Mouse (Mus musculus): ENCODE measurements at regions not wholly inside any gene's neighbourhood (a gene's known extent, or its start where the extent isn't known, plus 50 kb on each side); places are given as distances from the start of the nearest gene placed in this dataset.

- WGBS, result 46% methylated on average over 4 of the region's 4 CpGs
Observed at GRCm38 (mm10) chr12:70752911-70753290, 72.4 kb upstream of the Frmd6 start.

GRCm38 (mm10) chr12:70753458-70753857, 71.9 kb upstream of the Frmd6 start:
- no peak overlapping the region for H3K27ac ChIP-seq (ENCODE audit: control insufficient read depth, insufficient read depth, low read depth, low read length, poor library complexity)
- no peak overlapping the region for H3K4me3 ChIP-seq (replicated peaks; ENCODE audit: control insufficient read depth, low read depth, low read length)
- H3K4me1 ChIP-seq (ENCODE audit: control insufficient read depth, insufficient read depth, low read length), result no peaks in the 10 kb centered on the region
- 84% methylated on average over 3 of the region's 3 CpGs for WGBS
- TF ChIP-seq CTCF (IDR thresholded peaks at IDR 0.05; ENCODE audit: control insufficient read depth, insufficient read depth, low read length) (no peak), POLR2A (IDR thresholded peaks at IDR 0.05; ENCODE audit: borderline replicate concordance, control insufficient read depth, low read depth, low read length) (no peak)

More at GRCm38 (mm10) chr12:70752911-70753290, 72.4 kb upstream of the Frmd6 start:
- no peak for TF ChIP-seq CTCF (IDR thresholded peaks at IDR 0.05; ENCODE audit: control insufficient read depth, insufficient read depth, low read length)
- no peak for TF ChIP-seq POLR2A (IDR thresholded peaks at IDR 0.05; ENCODE audit: borderline replicate concordance, control insufficient read depth, low read depth, low read length)
- no peak overlapping the region for H3K4me3 ChIP-seq (replicated peaks; ENCODE audit: control insufficient read depth, low read depth, low read length)
- no peak overlapping the region for H3K27ac ChIP-seq (ENCODE audit: control insufficient read depth, insufficient read depth, low read depth, low read length, poor library complexity)
- no peaks in the 10 kb centered on the region for H3K4me1 ChIP-seq (ENCODE audit: control insufficient read depth, insufficient read depth, low read length)

GRCm38 (mm10) chr12:70758080-70758479, 67.2 kb upstream of the Frmd6 start:
- Histone ChIP-seq H3K27ac (ENCODE audit: control insufficient read depth, insufficient read depth, low read depth, low read length, poor library complexity) (no peak overlapping the region), H3K4me3 (replicated peaks; ENCODE audit: control insufficient read depth, low read depth, low read length) (no peak overlapping the region), H3K4me1 (ENCODE audit: control insufficient read depth, insufficient read depth, low read length) (no peaks in the 10 kb centered on the region)
- TF ChIP-seq CTCF (IDR thresholded peaks at IDR 0.05; ENCODE audit: control insufficient read depth, insufficient read depth, low read length) (no peak), POLR2A (IDR thresholded peaks at IDR 0.05; ENCODE audit: borderline replicate concordance, control insufficient read depth, low read depth, low read length) (no peak)
- 87% methylated on average over 6 of the region's 6 CpGs for WGBS

- WGBS, result 88% methylated on average over 12 of the region's 12 CpGs
- no peak for TF ChIP-seq CTCF (IDR thresholded peaks at IDR 0.05; ENCODE audit: control insufficient read depth, insufficient read depth, low read length)
- Histone ChIP-seq H3K4me3 (replicated peaks; ENCODE audit: control insufficient read depth, low read depth, low read length) (no peak overlapping the region), H3K27ac (ENCODE audit: control insufficient read depth, insufficient read depth, low read depth, low read length, poor library complexity) (no peak overlapping the region), H3K4me1 (ENCODE audit: control insufficient read depth, insufficient read depth, low read length) (no peaks in the 10 kb centered on the region)
Observed at GRCm38 (mm10) chr12:70763542-70763941, 61.8 kb upstream of the Frmd6 start.

- no peak for TF ChIP-seq CTCF (IDR thresholded peaks at IDR 0.05; ENCODE audit: control insufficient read depth, insufficient read depth, low read length)
- TF ChIP-seq POLR2A (IDR thresholded peaks at IDR 0.05; ENCODE audit: borderline replicate concordance, control insufficient read depth, low read depth, low read length), result no peak
- H3K4me3 ChIP-seq (replicated peaks; ENCODE audit: control insufficient read depth, low read depth, low read length), result no peak overlapping the region
- 86% methylated on average over 4 of the region's 4 CpGs for WGBS
- H3K4me1 ChIP-seq (ENCODE audit: control insufficient read depth, insufficient read depth, low read length), result no peaks in the 10 kb centered on the region
- H3K27ac ChIP-seq (ENCODE audit: control insufficient read depth, insufficient read depth, low read depth, low read length, poor library complexity), result no peak overlapping the region
Observed at GRCm38 (mm10) chr12:70766319-70766718, 59.0 kb upstream of the Frmd6 start.

GRCm38 (mm10) chr12:70767959-70768358, 57.4 kb upstream of the Frmd6 start:
- 0 out of 2 replicates have a peak, but pooled peaks have one; percentile 6 for TF ChIP-seq CTCF (IDR thresholded peaks at IDR 0.05; ENCODE audit: control insufficient read depth, insufficient read depth, low read length)
- TF ChIP-seq POLR2A (IDR thresholded peaks at IDR 0.05; ENCODE audit: borderline replicate concordance, control insufficient read depth, low read depth, low read length), result no peak
- H3K4me3 ChIP-seq (replicated peaks; ENCODE audit: control insufficient read depth, low read depth, low read length), result no peak overlapping the region
- no peak overlapping the region for H3K27ac ChIP-seq (ENCODE audit: control insufficient read depth, insufficient read depth, low read depth, low read length, poor library complexity)
- H3K4me1 ChIP-seq (ENCODE audit: control insufficient read depth, insufficient read depth, low read length), result no peaks in the 10 kb centered on the region
- WGBS, result 22% methylated on average over 4 of the region's 4 CpGs

DNA sequence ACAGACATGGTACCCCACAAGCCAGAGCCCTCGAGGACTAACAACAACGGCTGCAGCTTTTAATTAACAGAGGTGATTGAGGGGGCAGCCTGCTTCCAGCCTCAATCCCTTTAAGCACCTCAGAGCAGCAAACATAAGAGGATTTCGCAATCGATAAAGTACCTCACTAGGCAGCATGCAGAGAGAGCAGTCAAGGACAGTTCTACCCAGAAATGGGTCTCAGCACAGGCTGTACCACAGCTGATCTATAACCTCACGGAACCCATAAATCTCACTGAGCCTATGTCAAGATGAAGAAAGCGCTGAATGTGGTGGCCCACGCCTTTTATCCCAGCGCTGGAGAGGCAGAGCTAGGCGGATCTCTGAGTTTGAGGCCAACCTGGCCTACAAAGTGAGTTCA, 56.6 kb upstream of the Frmd6 start:
- TF ChIP-seq POLR2A (IDR thresholded peaks at IDR 0.05; ENCODE audit: borderline replicate concordance, control insufficient read depth, low read depth, low read length), result no peak
- no peak for TF ChIP-seq CTCF (IDR thresholded peaks at IDR 0.05; ENCODE audit: control insufficient read depth, insufficient read depth, low read length)
- WGBS, result 75% methylated on average over 9 of the region's 9 CpGs
- H3K27ac ChIP-seq (ENCODE audit: control insufficient read depth, insufficient read depth, low read depth, low read length, poor library complexity), result no peak overlapping the region

DNA sequence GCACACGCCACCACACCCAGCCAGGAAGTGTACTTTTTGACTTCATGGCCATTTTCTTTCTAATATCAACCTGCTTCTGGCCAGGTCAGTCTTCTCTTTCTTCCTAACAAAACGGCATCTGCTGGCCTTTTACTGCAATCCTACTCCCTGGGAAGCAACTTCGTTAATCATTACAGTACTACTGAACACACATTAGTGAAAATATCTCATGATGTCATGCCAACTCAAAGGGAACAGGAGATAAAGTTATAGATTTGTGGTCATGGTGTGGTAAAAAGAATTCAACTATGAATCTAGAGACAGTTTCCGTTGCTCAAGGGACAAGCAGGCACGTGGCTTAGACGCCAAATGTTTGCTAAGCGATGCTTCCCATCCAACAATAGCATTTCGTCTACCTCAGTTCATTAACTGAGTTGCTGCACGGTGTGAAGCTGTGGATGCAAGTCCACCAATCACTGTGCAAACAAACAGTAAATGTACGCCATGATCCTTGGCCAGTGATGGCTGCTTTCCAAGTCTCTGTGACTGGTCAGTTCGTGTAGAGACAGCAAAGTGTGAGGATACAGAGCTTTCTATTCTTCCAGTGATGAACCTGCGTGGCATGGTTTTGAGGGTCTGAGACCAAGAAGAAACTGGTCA, 55.7 kb upstream of the Frmd6 start:
- H3K4me3 ChIP-seq (replicated peaks; ENCODE audit: control insufficient read depth, low read depth, low read length), result no peak overlapping the region
- H3K4me1 ChIP-seq (ENCODE audit: control insufficient read depth, insufficient read depth, low read length), result no peaks in the 10 kb centered on the region
- TF ChIP-seq CTCF (IDR thresholded peaks at IDR 0.05; ENCODE audit: control insufficient read depth, insufficient read depth, low read length) (no peak), POLR2A (IDR thresholded peaks at IDR 0.05; ENCODE audit: borderline replicate concordance, control insufficient read depth, low read depth, low read length) (no peak)
- WGBS, result 82% methylated on average over 12 of the region's 12 CpGs
- no peak overlapping the region for H3K27ac ChIP-seq (ENCODE audit: control insufficient read depth, insufficient read depth, low read depth, low read length, poor library complexity)

More for the DNA sequence above, 56.6 kb upstream of the Frmd6 start:
- Histone ChIP-seq H3K4me1 (ENCODE audit: control insufficient read depth, insufficient read depth, low read length) (no peaks in the 10 kb centered on the region), H3K4me3 (replicated peaks; ENCODE audit: control insufficient read depth, low read depth, low read length) (no peak overlapping the region)

DNA sequence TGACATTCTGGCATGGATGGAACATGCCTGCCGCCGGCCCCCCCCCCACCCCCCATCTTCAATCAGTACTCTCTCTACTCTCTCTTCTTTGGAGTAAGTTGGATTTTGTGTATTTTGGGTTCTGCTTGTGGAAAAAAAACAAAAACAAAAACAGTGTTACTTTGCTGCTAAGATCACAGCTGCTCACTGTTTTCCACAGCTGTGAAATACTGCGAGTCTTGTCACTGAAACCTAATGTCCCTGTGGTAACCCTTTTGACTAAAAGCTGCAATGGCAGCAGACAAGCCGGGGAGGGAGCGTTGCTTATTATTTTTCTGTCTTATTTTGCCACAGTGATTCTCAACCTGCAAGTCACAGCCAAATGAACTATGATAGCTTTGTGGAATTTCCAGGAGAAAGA, 51.3 kb upstream of the Frmd6 start:
- Histone ChIP-seq H3K4me3 (replicated peaks; ENCODE audit: control insufficient read depth, low read depth, low read length) (no peak overlapping the region), H3K4me1 (ENCODE audit: control insufficient read depth, insufficient read depth, low read length) (no peaks in the 10 kb centered on the region), H3K27ac (ENCODE audit: control insufficient read depth, insufficient read depth, low read depth, low read length, poor library complexity) (no peak overlapping the region)
- WGBS, result 86% methylated on average over 5 of the region's 5 CpGs
- TF ChIP-seq CTCF (IDR thresholded peaks at IDR 0.05; ENCODE audit: control insufficient read depth, insufficient read depth, low read length), result no peak
- no peak for TF ChIP-seq POLR2A (IDR thresholded peaks at IDR 0.05; ENCODE audit: borderline replicate concordance, control insufficient read depth, low read depth, low read length)
